Mouse (Mus musculus) C2C12 (cell line): ENCODE results near the gene Prkag3.

Experiments
- CTCF ChIP-seq: IDR thresholded peaks from one replicate; pipeline ENCODE4 v1.5.1; 2011; ENCODE audit not compliant: control insufficient read depth, insufficient read depth, insufficient read length
- MAX ChIP-seq: IDR thresholded peaks from one replicate; pipeline ENCODE4 v1.6.1; 2011; ENCODE audit warnings: mild to moderate bottlenecking, control low read depth
- MYOG ChIP-seq: IDR thresholded peaks from one replicate; pipeline ENCODE4 v1.6.1; 2011; ENCODE audit not compliant: control insufficient read depth, insufficient read length; ENCODE audit errors: extremely low read depth

- TF ChIP-seq MAX, result no peak
- no peak for TF ChIP-seq CTCF
- no peak for TF ChIP-seq MYOG
These were observed 53.2 kb downstream of the Prkag3 start for GRCm38 (mm10) chr1:74695836-74696235.
